Mouse (Mus musculus) stomach, postnatal 0 days (tissue): ENCODE measurements around the gene B4galt1.

Source experiments
- CTCF ChIP-seq: IDR thresholded peaks from 2 replicates; pipeline ENCODE4 v1.5.1; 2016; ENCODE audit warnings: antibody characterized with exemption, low read depth, mild to moderate bottlenecking, moderate library complexity
- EP300 ChIP-seq: optimal IDR thresholded peaks from 2 replicates; pipeline ENCODE3; 2016; ENCODE audit warnings: antibody characterized with exemption

DNA sequence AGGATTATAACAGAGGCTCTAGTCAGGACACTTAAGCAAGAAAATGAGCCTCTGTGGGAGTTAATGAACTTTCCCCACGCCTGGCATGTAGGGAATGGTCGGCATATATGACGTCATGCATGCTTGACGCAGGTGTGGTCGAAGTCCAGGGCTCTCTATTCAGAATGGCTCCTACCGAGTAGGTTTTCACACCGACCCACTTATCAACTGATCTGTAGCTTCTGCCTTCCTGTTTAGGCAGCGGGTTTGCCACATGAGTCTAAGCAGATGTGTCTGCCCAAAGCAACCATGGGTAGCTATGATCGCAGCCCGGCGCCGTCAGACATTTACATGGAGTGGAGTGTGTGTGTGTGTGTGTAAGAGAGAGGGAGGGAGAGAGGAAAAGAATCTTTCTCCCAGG, 14.6 kb downstream of the B4galt1 start:
- TF ChIP-seq EP300 (no peak), CTCF (no peak)
